Mouse (Mus musculus) testis, postnatal 14 days (tissue): ENCODE measurements at regions not wholly inside any gene's neighbourhood (a gene's known extent, or its start where the extent isn't known, plus 50 kb on each side); places are given as distances from the start of the nearest gene placed in this dataset.

Experiments
- DNase-seq: peaks from one replicate; pipeline ENCODE4 v3.0.0; 2021; ENCODE audit warnings: low spot score

DNA sequence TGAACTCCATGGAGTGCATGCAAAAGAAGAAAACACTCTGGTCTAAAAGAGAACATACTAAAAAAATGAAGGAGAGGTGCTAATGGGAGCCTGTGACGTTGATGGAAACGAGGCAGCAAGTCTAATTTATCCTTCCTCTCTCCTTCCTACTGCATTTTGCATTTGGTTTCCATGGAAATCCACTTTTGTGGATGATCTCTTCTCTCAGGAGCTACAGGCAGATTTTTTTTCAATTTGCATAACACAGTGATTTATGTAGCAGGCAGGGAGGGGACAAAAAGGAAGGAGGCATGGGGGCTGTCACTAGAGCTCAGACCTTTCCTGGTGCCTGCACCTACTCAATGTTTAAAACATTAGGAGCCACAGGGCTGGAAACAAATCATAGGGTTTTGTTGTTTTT is 167.7 kb upstream of the Atp10a start:
- DNase-seq = no peak
